Mouse (Mus musculus) monocyte, adult 5-6 weeks (primary cell): ENCODE data around the gene Babam2. TPM values are rescaled to one million over a fixed set of nuclear protein-coding genes. Genes with fewer than 3 reads are reported as not detected.

Source experiments
- ATAC-seq: fragments of 153-309, 156-312 bp; replicated peaks from 2 replicates; pipeline ENCODE4 v1.8.0; 2017; ENCODE audit warnings: mild to moderate bottlenecking; ENCODE audit not compliant: low TSS enrichment, insufficient number of reproducible peaks, severe bottlenecking, poor library complexity, low FRiP score
- total RNA-seq: library from RNA; stranded (forward); fragments of 200-1000, 200-491, 200-594 nt; gene quantifications from 3 replicates; pipeline ENCODE4 v1.2.3, GENCODE M21; 2017

Babam2 gene
- total RNA-seq, 1 experiment from 2014 or later: 35.1 TPM

- ATAC-seq: peak; percentile 84
Measured at GRCm38 (mm10) chr5:32112206-32112916, 414.9 kb downstream of the Babam2 start.

GRCm38 (mm10) chr5:32120901-32121376, 423.5 kb downstream of the Babam2 start:
- ATAC-seq: no peak

- ATAC-seq: no peak
Measured at GRCm38 (mm10) chr5:32121936-32122335, 424.5 kb downstream of the Babam2 start.

GRCm38 (mm10) chr5:32122363-32122762, 424.9 kb downstream of the Babam2 start:
- peak; percentile 91 for ATAC-seq

- no peak for ATAC-seq
Measured at GRCm38 (mm10) chr5:32124957-32125356, 427.5 kb downstream of the Babam2 start.

GRCm38 (mm10) chr5:32127226-32127625, 429.7 kb downstream of the Babam2 start:
- ATAC-seq: no peak

GRCm38 (mm10) chr5:32127927-32128326, 430.4 kb downstream of the Babam2 start:
- no peak for ATAC-seq

- ATAC-seq: no peak
Measured at GRCm38 (mm10) chr5:32132971-32133501, 435.6 kb downstream of the Babam2 start.

GRCm38 (mm10) chr5:32133549-32134004, 436.1 kb downstream of the Babam2 start:
- peak; percentile 37; the same call in 1 of the 2 replicates for ATAC-seq

- ATAC-seq: no peak
Measured at GRCm38 (mm10) chr5:32134051-32134732, 436.7 kb downstream of the Babam2 start.

Other genes with a start within 250 kb of the Babam2 start
- gene Zfp512, start 245.3 kb upstream of the Babam2 start, total RNA-seq: 50.8 to 94.5 TPM (median 53.9 TPM) in 3 replicates
- gene 4930548H24Rik, start 211.9 kb upstream of the Babam2 start, total RNA-seq: 0.64 to 1.8 TPM (median 0.87 TPM) in 3 replicates
- gene Gpn1, start 202.9 kb upstream of the Babam2 start, total RNA-seq: 15.1 to 24.0 TPM (median 21.2 TPM) in 3 replicates
- 68.9 to 82.2 TPM (median 69.9 TPM) in 3 replicates for gene Slc4a1ap, start 170.7 kb upstream of the Babam2 start, total RNA-seq
- 18.5 to 33.7 TPM (median 23.3 TPM) in 3 replicates for gene Supt7l, start 169.9 kb upstream of the Babam2 start, total RNA-seq
- 184 to 237 TPM (median 196 TPM) in 3 replicates for gene Mrpl33, start 100.7 kb upstream of the Babam2 start, total RNA-seq
- gene Rbks, start 57 bp upstream of the Babam2 start, total RNA-seq: 4.1 to 17.8 TPM (median 6.9 TPM) in 3 replicates